Mouse (Mus musculus): ENCODE data around the gene Gm21258. TPM values are rescaled to one million over a fixed set of nuclear protein-coding genes. Genes with fewer than 3 reads are reported as not detected.

Gene Gm21258
- polyA plus RNA-seq (2015; fragmentation: Nextera tagmentation; extraction: Ambion mirVana) = not detected in 2 replicates

GRCm38 (mm10) chrY:52779740-52780139 is at the start of gene Gm21258:
TSS of gene Gm21258 (plus strand) at chrY:52780040.

